Mouse (Mus musculus) left cerebral cortex, adult 9 months (tissue): ENCODE data around the gene Unc13a.
A peak's percentile ranks its signal among the peaks of the same experiment; 100 is the strongest.

ENCODE experiments used
- DNase-seq, 2 experiments: peaks; one replicate each; pipeline ENCODE4 v3.0.0; 2022; ENCODE audit warnings: low spot score in 2 of 2

Unc13a gene

GRCm38 (mm10) chr8:71686143-71686734, 14.7 kb upstream of the Unc13a start:
- no peak for DNase-seq

GRCm38 (mm10) chr8:71685573-71685972, 14.0 kb upstream of the Unc13a start:
- no peak for DNase-seq

- no peak for DNase-seq
These were observed 13.1 kb upstream of the Unc13a start for GRCm38 (mm10) chr8:71684701-71685100.

- DNase-seq: no peak
These were observed 11.3 kb upstream of the Unc13a start for GRCm38 (mm10) chr8:71682832-71683231.

- no peak for DNase-seq
These were observed 9.9 kb upstream of the Unc13a start for GRCm38 (mm10) chr8:71681369-71681915.

GRCm38 (mm10) chr8:71680471-71680870, 8.9 kb upstream of the Unc13a start:
- DNase-seq: no peak

GRCm38 (mm10) chr8:71679550-71680168, 8.1 kb upstream of the Unc13a start:
- DNase-seq: no peak

- no peak for DNase-seq
These were observed 7.6 kb upstream of the Unc13a start for GRCm38 (mm10) chr8:71679116-71679515.

- no peak for DNase-seq
These were observed 6.7 kb upstream of the Unc13a start for GRCm38 (mm10) chr8:71678216-71678615.

GRCm38 (mm10) chr8:71677555-71677954, 6.0 kb upstream of the Unc13a start:
- no peak for DNase-seq

- no peak for DNase-seq
These were observed 5.2 kb upstream of the Unc13a start for GRCm38 (mm10) chr8:71676803-71677202.

GRCm38 (mm10) chr8:71676020-71676741, 4.6 kb upstream of the Unc13a start, which contains the start of gene Jak3:
Gene Jak3 (plus strand): TSS chr8:71676296.
- DNase-seq: no peak

GRCm38 (mm10) chr8:71675456-71676019, 4.0 kb upstream of the Unc13a start:
- DNase-seq: no peak

- no peak for DNase-seq
These were observed 2.5 kb upstream of the Unc13a start for GRCm38 (mm10) chr8:71674071-71674470.

GRCm38 (mm10) chr8:71672168-71672735, 695 bp upstream of the Unc13a start:
- no peak for DNase-seq

- DNase-seq: peak; percentile 50 to 70
These were observed 672 bp downstream of the Unc13a start for GRCm38 (mm10) chr8:71670621-71671548.

GRCm38 (mm10) chr8:71670198-71670597, 1.4 kb downstream of the Unc13a start:
- no peak for DNase-seq

GRCm38 (mm10) chr8:71668220-71668975, 3.2 kb downstream of the Unc13a start:
- DNase-seq: no peak

GRCm38 (mm10) chr8:71667256-71667655, 4.3 kb downstream of the Unc13a start:
- DNase-seq: no peak

GRCm38 (mm10) chr8:71666855-71667254, 4.7 kb downstream of the Unc13a start:
- no peak for DNase-seq
